Mouse (Mus musculus) bone marrow, adult 2 months (tissue): Measurements from ENCODE around the gene Ube3b.

Experiments used
- CTCF ChIP-seq: fragments of 200-500 bp; IDR thresholded peaks from 2 replicates; pipeline ENCODE4 v1.5.1; 2011; ENCODE audit warnings: low read length, control low read depth; ENCODE audit not compliant: control insufficient read depth, insufficient read depth
- POLR2A ChIP-seq: fragments of 200-500 bp; IDR thresholded peaks from 2 replicates; pipeline ENCODE4 v1.6.1; 2011; ENCODE audit warnings: low read depth, mild to moderate bottlenecking, control low read depth, low read length, borderline replicate concordance; ENCODE audit not compliant: control insufficient read depth

GRCm38 (mm10) chr5:114468007-114468406, 87.6 kb downstream of the Ube3b start:
- TF ChIP-seq CTCF: no peak
- no peak for TF ChIP-seq POLR2A
